Mouse (Mus musculus) embryonic fibroblast, embryonic 13.5 days (primary cell): ENCODE measurements around the gene Ppib. TPM values are rescaled to one million over a fixed set of nuclear protein-coding genes. Genes with fewer than 3 reads are reported as not detected.

Experiments used
- H3K27ac ChIP-seq: 2 replicates; pipeline ENCODE4 v1.5.1; 2012; ENCODE audit warnings: low read length, control low read depth, inconsistent platforms; ENCODE audit not compliant: insufficient read depth
- H3K4me1 ChIP-seq: 2 replicates; pipeline ENCODE4 v1.6.1; 2011; ENCODE audit warnings: low read length; ENCODE audit not compliant: control insufficient read depth, insufficient read depth
- H3K4me3 ChIP-seq: 2 replicates; pipeline ENCODE4 v1.5.1; 2011; ENCODE audit warnings: mild to moderate bottlenecking, control low read depth, low read length; ENCODE audit not compliant: insufficient read depth
- CTCF ChIP-seq: IDR thresholded peaks from 2 replicates; pipeline ENCODE4 v1.5.1; 2011; ENCODE audit warnings: mild to moderate bottlenecking, control low read depth, low read length, moderate library complexity, borderline replicate concordance; ENCODE audit not compliant: insufficient read depth
- POLR2A ChIP-seq: IDR thresholded peaks from 2 replicates; pipeline ENCODE4 v1.6.1; 2011; ENCODE audit warnings: low read depth, mild to moderate bottlenecking, control low read depth, low read length, moderate library complexity
- polyA plus RNA-seq: library from polyadenylated mRNA; stranded (reverse); fragments of >200 nt; gene quantifications from 2 replicates; pipeline ENCODE4 v1.2.4, GENCODE M21; 2011; ENCODE audit warnings: low read depth; ENCODE audit not compliant: missing spikeins, insufficient read length

The Ppib gene
- polyA plus RNA-seq, 1 experiment: 532 TPM

DNA sequence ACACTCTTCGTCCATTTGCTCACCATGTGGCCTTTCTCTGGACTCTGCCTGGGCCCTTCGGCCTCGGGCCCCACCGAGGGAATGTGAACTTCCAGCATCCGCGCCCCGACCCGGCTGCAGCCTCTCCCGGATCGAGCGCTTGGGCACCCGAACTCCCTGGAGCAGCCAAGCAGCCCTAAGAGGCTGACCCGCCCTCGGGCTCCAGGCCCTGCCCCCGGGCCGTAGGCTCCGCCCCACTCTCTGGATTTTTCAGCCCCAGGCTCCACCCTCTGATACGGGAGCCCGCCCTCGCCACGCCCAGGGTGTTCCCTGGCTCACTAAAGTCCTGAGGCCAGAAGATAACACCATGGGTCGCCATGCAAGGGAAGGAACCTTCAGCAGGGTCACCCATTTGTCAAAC lies 9.6 kb downstream of the Ppib start, which contains the start of gene Snx22:
Snx22 (minus strand) TSS at position 137 of the 400 bp plus-strand sequence.
- no peaks in the 10 kb centered on the region for H3K4me1 ChIP-seq
- peak within 1 kb of the TSS; percentile 27 for H3K4me3 ChIP-seq
- no peak within 1 kb of the TSS for H3K27ac ChIP-seq
- no peak for TF ChIP-seq CTCF
- TF ChIP-seq POLR2A: no peak

DNA sequence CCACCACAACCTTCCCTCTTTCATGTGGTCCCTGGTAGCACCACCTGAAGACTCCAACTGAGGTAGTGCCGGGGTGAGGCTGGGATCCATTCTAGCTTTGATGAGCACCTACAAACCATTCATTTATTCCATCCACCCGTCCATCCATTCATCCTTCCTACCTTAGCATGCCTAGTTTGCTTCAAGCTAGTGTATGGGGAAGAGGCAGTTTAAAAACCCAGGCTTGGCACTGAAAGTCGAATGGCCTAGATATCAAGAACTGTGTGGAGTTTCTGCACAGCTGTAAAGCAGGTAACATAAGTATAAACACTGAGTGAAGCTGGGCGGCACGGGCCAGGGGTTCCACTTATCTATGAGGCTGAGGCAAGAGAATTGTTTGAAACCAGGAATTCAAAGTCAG lies 10.1 kb downstream of the Ppib start:
- H3K4me3 ChIP-seq: no peak overlapping the region
- TF ChIP-seq CTCF (no peak), POLR2A (no peak)
- no peak overlapping the region for H3K27ac ChIP-seq
- no peaks in the 10 kb centered on the region for H3K4me1 ChIP-seq

DNA sequence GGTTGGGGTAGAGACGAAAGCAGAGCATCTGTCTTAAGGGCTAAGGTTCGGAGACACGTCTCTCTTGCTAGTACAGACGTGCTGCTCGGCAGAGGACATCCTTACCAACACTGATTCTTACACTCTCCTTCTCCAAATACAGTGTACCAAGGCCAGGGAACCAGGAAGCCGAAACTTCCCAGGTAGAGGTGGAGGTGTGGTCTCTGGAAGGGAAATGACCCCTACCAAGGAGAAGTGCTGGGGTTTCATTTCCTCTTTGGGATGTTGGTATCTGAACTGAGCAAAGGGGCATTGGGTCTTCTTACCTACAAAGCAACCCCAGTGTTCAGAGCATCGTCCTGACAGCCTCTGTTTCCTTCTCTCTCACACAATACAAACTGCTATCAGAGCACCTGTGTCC lies 12.7 kb downstream of the Ppib start:
- Histone ChIP-seq H3K4me3 (no peak overlapping the region), H3K27ac (no peak overlapping the region), H3K4me1 (no peaks in the 10 kb centered on the region)
- TF ChIP-seq CTCF (no peak), POLR2A (no peak)

DNA sequence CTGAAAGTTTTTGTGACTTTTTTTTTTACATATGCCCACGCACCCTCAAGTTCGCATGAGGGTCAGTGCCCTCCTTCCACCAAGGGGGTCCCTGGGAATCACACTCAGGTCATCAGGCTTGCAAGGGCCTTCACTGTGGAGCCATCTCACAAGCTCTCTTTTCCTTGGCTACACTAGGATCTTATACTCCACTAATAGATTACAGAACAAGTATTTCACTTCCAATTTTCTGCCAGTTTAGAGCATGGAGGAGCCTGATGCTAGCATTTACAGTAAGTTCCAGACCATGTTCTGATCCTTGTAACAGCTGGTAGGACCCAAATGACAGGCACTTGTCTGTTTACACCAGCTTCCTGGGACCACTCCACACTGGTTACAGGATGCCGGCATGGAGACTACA lies 18.1 kb downstream of the Ppib start:
- no peaks in the 10 kb centered on the region; the same call in 1 of the 2 replicates for H3K4me1 ChIP-seq
- no peak overlapping the region for H3K27ac ChIP-seq
- no peak overlapping the region for H3K4me3 ChIP-seq
- TF ChIP-seq POLR2A: no peak
- TF ChIP-seq CTCF: no peak

DNA sequence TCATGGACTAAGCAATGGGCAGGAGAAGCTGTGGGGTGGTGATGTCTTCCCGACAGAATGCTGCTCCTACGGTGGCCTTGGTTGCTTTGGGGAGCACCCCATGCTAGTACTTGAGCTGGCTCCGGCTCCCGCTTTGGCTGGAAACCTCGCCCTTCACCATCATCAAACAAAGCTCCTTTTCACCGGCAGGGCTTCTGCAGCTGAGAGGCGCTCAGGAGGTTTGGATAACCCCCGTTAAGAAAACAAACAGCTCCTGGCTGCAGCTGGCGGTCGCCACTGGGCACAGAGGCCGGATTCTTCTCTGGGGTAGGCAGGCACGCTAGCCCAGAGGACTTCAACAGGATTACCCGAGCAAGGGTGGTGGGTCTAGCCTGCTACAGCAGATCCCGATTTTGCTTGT lies 18.5 kb downstream of the Ppib start:
- no peak overlapping the region for H3K27ac ChIP-seq
- H3K4me1 ChIP-seq: no peaks in the 10 kb centered on the region; the same call in 1 of the 2 replicates
- no peak overlapping the region for H3K4me3 ChIP-seq
- no peak for TF ChIP-seq CTCF
- TF ChIP-seq POLR2A: no peak

DNA sequence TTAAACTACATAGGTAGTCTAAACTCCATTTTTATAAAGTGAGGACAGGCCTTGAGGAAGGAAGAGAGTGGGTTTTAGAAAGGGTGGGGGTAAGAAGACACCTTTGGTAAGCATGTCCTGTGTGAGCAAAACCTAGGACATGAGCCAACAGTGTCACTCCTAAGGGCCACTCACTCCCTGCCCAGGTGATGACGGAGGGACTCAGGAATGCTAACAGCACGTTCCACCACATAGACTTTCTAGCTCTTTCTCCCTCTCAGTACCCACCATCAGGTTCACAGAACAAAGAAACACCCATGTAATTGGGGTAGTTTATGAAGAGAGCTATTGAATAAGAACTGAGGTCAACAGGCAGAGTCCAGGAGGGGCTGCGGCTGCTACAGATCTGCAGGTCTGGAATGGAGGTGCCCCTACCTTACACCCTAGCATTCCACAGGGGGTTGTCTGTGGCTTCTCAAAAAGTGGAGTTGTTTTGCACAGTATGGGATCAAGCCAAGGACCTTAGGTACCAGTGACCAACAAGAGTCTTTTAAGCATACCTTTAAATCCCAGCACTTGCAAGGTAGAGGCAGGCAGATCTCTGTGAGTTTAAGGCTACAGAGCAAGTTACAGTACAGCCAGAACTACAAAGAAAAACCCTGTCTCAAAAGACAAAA lies 20.9 kb downstream of the Ppib start:
- H3K4me3 ChIP-seq: no peak overlapping the region
- no peaks in the 10 kb centered on the region; the same call in 1 of the 2 replicates for H3K4me1 ChIP-seq
- TF ChIP-seq CTCF: no peak
- TF ChIP-seq POLR2A: no peak
- H3K27ac ChIP-seq: no peak overlapping the region

DNA sequence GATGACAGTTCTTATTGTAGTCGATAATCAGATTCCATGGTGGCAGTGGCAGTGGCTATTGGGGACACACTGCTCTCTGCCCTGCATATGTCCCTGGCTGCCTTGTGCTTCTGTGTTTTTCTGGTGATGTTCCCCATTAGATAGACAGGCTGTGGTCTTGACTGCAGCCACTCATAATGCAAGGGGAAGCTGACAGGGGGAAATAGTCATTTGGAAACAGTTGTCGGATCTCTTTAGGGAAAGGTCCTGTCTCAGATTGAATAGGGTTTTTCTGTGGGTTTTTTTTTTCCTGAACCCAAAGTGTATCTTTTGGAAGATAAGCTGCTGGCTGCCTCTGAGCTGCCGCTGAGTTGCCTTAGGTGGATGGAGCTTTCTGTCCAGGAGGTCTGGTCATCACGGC lies 22.0 kb downstream of the Ppib start:
- Histone ChIP-seq H3K4me1 (no peaks in the 10 kb centered on the region; the same call in 1 of the 2 replicates), H3K27ac (no peak overlapping the region), H3K4me3 (no peak overlapping the region)
- no peak for TF ChIP-seq POLR2A
- no peak for TF ChIP-seq CTCF

DNA sequence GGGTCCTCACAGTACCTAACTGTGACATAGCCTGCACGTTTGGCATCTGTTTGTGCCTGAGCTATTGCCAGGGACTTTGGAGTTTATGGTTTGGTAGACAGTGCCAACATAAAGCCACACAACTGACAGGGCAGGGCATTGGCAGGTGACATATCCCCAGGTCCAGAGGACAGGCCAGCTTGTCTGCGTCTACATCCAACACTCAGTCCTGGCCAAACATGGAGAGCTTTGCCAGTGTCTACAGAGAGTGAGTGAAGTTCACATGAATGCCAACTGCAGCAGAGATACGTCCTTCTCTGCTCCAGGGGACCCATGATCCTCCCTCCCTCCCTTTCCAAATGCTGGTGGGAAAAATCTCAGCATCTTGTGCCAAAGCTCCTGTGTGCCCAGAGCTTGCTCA lies 24.1 kb downstream of the Ppib start:
- H3K27ac ChIP-seq: no peak overlapping the region
- no peaks in the 10 kb centered on the region for H3K4me1 ChIP-seq
- no peak for TF ChIP-seq POLR2A
- TF ChIP-seq CTCF: no peak
- no peak overlapping the region for H3K4me3 ChIP-seq

DNA sequence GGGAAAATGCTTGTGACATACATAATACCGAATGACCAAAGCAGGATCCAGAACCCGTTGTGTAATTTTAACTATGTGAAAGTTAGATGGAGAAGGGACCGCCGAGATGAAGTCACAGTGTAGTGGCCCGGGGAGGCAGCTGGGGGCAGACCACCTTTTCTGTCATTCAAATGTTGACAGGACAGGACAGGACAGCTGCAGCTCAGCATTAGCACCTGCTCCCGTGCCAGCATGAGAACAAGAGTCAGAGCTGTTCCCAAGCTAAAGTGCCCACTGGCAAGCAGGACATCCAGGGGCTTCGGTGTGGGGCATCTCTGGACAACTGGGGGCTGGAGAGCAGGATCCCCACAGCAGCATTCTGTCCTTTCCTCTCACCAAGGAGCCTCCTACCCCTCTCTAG lies 27.0 kb downstream of the Ppib start:
- TF ChIP-seq CTCF (no peak), POLR2A (no peak)
- Histone ChIP-seq H3K4me3 (no peak overlapping the region), H3K4me1 (no peaks in the 10 kb centered on the region), H3K27ac (no peak overlapping the region)

DNA sequence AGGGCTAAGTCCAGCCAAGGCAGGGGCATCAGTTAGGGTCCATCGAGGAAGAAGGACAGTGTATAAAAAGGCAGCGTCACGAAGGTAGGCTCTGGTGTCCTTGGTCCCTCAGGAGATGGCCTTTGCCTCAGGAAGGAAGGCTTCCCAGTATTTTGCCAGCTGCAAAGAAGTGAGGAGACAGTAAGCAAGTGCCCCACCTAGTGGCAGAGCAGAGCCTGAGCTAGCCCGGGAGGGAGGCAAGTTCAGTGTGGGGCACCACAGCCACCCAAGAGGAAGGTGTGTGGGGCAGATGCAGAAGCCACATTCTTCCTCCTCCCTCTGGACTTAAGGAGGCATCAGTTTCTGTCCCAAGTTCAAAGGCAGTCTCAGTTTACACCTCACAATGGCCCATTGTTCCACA lies 28.4 kb downstream of the Ppib start:
- no peak overlapping the region for H3K4me3 ChIP-seq
- H3K27ac ChIP-seq: no peak overlapping the region
- TF ChIP-seq CTCF (peak; percentile 73), POLR2A (no peak)
- no peaks in the 10 kb centered on the region for H3K4me1 ChIP-seq

DNA sequence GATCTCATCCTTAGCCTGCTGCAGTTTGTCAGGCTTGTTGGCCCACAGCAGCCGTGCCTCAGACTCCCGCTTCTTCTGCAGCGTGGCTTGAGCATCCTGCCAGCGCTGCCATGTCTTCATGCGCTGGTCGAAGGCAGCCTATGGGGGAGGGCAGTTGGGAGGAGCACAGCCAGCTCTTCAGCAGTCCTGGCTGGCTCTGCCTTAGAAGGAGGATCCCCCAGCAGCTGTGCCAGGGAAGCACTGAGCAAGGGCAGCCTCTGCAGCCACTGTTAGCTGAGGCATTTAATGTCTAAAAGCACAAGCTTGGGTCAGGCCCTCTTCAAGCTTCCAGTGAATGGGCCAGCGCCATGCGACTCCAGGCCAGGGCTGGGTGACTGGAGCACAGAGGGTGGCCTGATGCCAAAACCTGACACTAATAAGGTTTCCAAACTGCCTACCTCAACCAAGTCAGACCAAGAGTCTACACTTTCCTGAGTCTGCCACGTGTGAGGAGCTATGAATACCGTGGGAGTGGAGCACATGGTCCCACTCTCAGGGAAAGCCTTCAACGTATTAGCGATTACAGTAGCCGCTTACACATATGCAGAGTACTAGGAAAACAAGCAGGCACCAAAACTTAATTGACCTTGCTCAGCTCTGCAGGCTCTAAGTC lies 30.7 kb downstream of the Ppib start:
- H3K27ac ChIP-seq: no peak overlapping the region
- TF ChIP-seq CTCF: no peak
- TF ChIP-seq POLR2A: no peak
- no peak overlapping the region for H3K4me3 ChIP-seq
- H3K4me1 ChIP-seq: no peaks in the 10 kb centered on the region
